Mouse (Mus musculus) forebrain, embryonic 12.5 days (tissue): ENCODE measurements at regions not wholly inside any gene's neighbourhood (a gene's known extent, or its start where the extent isn't known, plus 50 kb on each side); places are given as distances from the start of the nearest gene placed in this dataset.
A peak's percentile ranks its signal among the peaks of the same experiment; 100 is the strongest.
"Not testable (repeated sequence)": the region's sequence is repeated elsewhere in the genome, so short reads cannot be mapped to it uniquely, and the experiment has no call there.

ENCODE experiments used
- ATAC-seq: fragments of 200-750 bp; cut with Nextera tagmentation; 2 replicates; pipeline ENCODE4 v1.8.0; 2017; ENCODE audit warnings: moderate TSS enrichment; ENCODE audit not compliant: low FRiP score
- H3K27ac ChIP-seq: fragments of 300-500 bp; sonication (generic); 2 replicates; pipeline ENCODE4 v1.5.1; 2016; ENCODE audit warnings: mild to moderate bottlenecking
- H3K27me3 ChIP-seq: fragments of 300-500 bp; sonication (generic); 2 replicates; pipeline ENCODE4 v1.6.1; 2016; ENCODE audit warnings: mild to moderate bottlenecking
- H3K36me3 ChIP-seq: fragments of 300-500 bp; sonication (generic); replicated peaks from 2 replicates; pipeline ENCODE4 v1.6.1; 2016; ENCODE audit warnings: mild to moderate bottlenecking
- H3K4me1 ChIP-seq: fragments of 300-500 bp; sonication (generic); 2 replicates; pipeline ENCODE4 v1.6.1; 2016
- H3K4me2 ChIP-seq: fragments of 300-500 bp; sonication (generic); 2 replicates; pipeline ENCODE4 v1.6.1; 2016; ENCODE audit warnings: mild to moderate bottlenecking, moderate library complexity
- H3K4me3 ChIP-seq: fragments of 300-500 bp; sonication (generic); replicated peaks from 2 replicates; pipeline ENCODE4 v1.5.1; 2016; ENCODE audit warnings: mild to moderate bottlenecking
- H3K9ac ChIP-seq: fragments of 300-500 bp; sonication (generic); 2 replicates; pipeline ENCODE4 v1.6.1; 2016; ENCODE audit warnings: mild to moderate bottlenecking
- H3K9me3 ChIP-seq: fragments of 300-500 bp; sonication (generic); 2 replicates; pipeline ENCODE4 v1.6.1; 2016
- WGBS: fragments of 180-500 bp; shearing (Covaris S2); methylation state at CpG from one replicate; pipeline ENCODE4 v1.1.7; 2016; 5-methylcytosine and 5-hydroxymethylcytosine counted together

- no peaks in the 10 kb centered on the region for H3K27me3 ChIP-seq
- ATAC-seq = no peak
- H3K9me3 ChIP-seq = no peaks in the 10 kb centered on the region
- peaks cover 9% of the 10 kb centered on the region; the same call in 1 of the 2 replicates for H3K4me1 ChIP-seq
- no peaks in the 10 kb centered on the region for H3K36me3 ChIP-seq
- 93% methylated on average over 9 of the region's 9 CpGs for WGBS
- H3K27ac ChIP-seq = no peak overlapping the region
- H3K4me2 ChIP-seq = no peak overlapping the region
- no peak overlapping the region for H3K9ac ChIP-seq
- no peak overlapping the region for H3K4me3 ChIP-seq
Observed at GRCm38 (mm10) chr6:37618990-37619389, 89.0 kb downstream of the Akr1d1 start.

DNA sequence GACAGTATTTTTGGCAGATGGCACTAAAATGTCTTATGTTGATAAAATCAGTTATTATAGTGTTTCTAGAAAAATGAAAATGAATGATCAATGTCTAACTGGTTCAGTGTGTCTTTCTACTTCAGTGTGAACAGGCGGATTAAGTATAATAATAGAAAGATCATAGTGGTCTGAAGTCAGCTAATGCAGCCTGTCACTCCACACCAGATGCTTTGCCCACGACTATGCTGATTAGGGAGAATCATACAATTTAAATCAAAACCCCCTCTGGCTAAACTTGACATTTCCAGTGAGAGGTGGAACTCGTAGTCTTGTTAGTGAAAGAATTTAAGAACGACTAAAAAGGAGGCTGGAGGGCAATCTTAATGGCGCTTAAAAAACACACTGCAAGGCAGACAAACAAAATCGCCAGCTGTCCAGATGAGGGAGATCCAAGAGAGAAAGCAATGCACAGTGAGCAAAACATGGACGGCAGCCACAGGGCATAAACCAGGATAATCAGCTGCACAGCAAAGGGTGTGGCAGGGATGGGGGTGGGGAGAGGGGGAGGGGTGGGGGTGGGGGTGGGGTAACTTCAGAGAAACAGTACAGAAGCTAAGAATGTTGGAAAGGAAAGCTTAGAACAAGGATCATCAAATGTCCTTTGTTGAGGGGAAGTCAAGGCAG lies 91.5 kb downstream of the Akr1d1 start:
- H3K9ac ChIP-seq = no peak overlapping the region
- no peaks in the 10 kb centered on the region for H3K36me3 ChIP-seq
- peaks cover 9% of the 10 kb centered on the region; the same call in 1 of the 2 replicates for H3K4me1 ChIP-seq
- no peak overlapping the region for H3K4me3 ChIP-seq
- H3K27me3 ChIP-seq = no peaks in the 10 kb centered on the region
- 44% methylated on average over 7 of the region's 7 CpGs for WGBS
- H3K4me2 ChIP-seq = no peak overlapping the region
- ATAC-seq = no peak
- no peaks in the 10 kb centered on the region for H3K9me3 ChIP-seq
- no peak overlapping the region for H3K27ac ChIP-seq

DNA sequence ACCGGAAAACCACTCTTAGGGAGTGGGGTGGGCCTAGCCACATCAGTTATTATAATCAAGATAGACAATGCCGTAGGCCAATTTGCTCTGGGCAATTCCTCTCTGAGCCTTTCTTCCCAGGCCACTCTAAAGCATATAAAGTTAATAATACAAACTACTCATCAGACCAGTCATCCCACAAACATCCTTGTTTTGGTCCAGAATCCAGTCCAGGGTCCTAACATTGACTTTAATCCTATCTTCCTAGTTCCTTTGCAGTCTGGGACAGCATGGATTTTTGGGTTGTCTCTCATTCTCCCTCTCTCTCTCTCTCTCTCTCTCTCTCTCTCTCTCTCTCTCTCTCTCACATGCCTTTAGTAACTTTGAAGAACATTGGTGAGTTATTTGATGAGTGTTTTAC lies 92.3 kb downstream of the Akr1d1 start:
- Histone ChIP-seq H3K9ac (no peak overlapping the region), H3K27ac (no peak overlapping the region), H3K4me2 (no peak overlapping the region), H3K9me3 (no peaks in the 10 kb centered on the region), H3K27me3 (no peaks in the 10 kb centered on the region), H3K4me1 (peaks cover 9% of the 10 kb centered on the region; the same call in 1 of the 2 replicates), H3K4me3 (no peak overlapping the region), H3K36me3 (no peaks in the 10 kb centered on the region)
- 91% methylated on average over 2 of the region's 2 CpGs for WGBS
- no peak for ATAC-seq

GRCm38 (mm10) chr6:37627206-37627605 lies 97.2 kb downstream of the Akr1d1 start:
- WGBS = 88% methylated on average over 5 of the region's 5 CpGs
- Histone ChIP-seq H3K4me2 (no peak overlapping the region), H3K9ac (no peak overlapping the region), H3K27ac (no peak overlapping the region), H3K9me3 (no peaks in the 10 kb centered on the region), H3K36me3 (no peaks in the 10 kb centered on the region), H3K27me3 (no peaks in the 10 kb centered on the region), H3K4me3 (no peak overlapping the region), H3K4me1 (no peaks in the 10 kb centered on the region)
- no peak for ATAC-seq

GRCm38 (mm10) chr6:37633948-37634347 lies 104.0 kb downstream of the Akr1d1 start:
- H3K9ac ChIP-seq = no peak overlapping the region
- no peaks in the 10 kb centered on the region for H3K36me3 ChIP-seq
- no peaks in the 10 kb centered on the region for H3K27me3 ChIP-seq
- WGBS = 90% methylated on average over 1 of the region's 1 CpGs
- H3K4me3 ChIP-seq = no peak overlapping the region
- H3K27ac ChIP-seq = no peak overlapping the region
- no peaks in the 10 kb centered on the region for H3K9me3 ChIP-seq
- no peaks in the 10 kb centered on the region for H3K4me1 ChIP-seq
- no peak overlapping the region for H3K4me2 ChIP-seq
- no peak for ATAC-seq

GRCm38 (mm10) chr6:37642066-37642465 lies 112.1 kb downstream of the Akr1d1 start:
- WGBS = 34% methylated on average over 4 of the region's 4 CpGs
- Histone ChIP-seq H3K36me3 (no peaks in the 10 kb centered on the region), H3K27me3 (no peaks in the 10 kb centered on the region), H3K9me3 (no peaks in the 10 kb centered on the region), H3K9ac (no peak overlapping the region), H3K27ac (no peak overlapping the region), H3K4me2 (no peak overlapping the region), H3K4me3 (no peak overlapping the region), H3K4me1 (peaks cover 19% of the 10 kb centered on the region)
- ATAC-seq = no peak

- ATAC-seq = peak; percentile 93
- Histone ChIP-seq H3K4me3 (peak overlapping the region; percentile 16; the same call in 1 of the 2 replicates), H3K9me3 (no peaks in the 10 kb centered on the region), H3K27ac (peak overlapping the region; percentile 77), H3K9ac (no peak overlapping the region), H3K4me1 (peaks cover 19% of the 10 kb centered on the region), H3K27me3 (no peaks in the 10 kb centered on the region), H3K4me2 (peak overlapping the region; percentile 45), H3K36me3 (no peaks in the 10 kb centered on the region)
- 26% methylated on average over 8 of the region's 8 CpGs for WGBS
Observed at GRCm38 (mm10) chr6:37642701-37643121, 112.7 kb downstream of the Akr1d1 start.

DNA sequence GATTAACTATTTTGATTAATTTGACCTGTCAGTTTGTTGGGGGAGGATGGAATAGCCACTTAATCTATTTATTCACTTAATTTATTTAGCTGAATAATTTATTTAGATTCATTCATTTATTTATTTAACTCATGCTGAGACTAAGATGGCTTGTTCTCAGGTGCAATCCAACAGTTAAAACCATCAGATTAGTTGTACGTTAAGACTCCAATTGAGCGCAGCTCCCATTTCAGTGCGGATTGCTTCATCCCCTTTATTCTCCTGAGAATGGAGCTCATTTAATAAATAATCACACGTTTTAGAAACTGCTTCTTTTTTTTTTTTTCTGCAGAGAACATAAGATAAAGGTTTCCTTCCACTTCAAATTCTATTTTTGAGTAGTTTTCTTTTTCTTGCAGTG lies 113.2 kb downstream of the Akr1d1 start:
- WGBS = 25% methylated on average over 4 of the region's 4 CpGs
- Histone ChIP-seq H3K36me3 (no peaks in the 10 kb centered on the region), H3K9me3 (no peaks in the 10 kb centered on the region), H3K27ac (peak overlapping the region; percentile 77; the same call in 1 of the 2 replicates), H3K27me3 (no peaks in the 10 kb centered on the region), H3K4me3 (no peak overlapping the region), H3K4me1 (peaks cover 19% of the 10 kb centered on the region), H3K4me2 (peak overlapping the region; percentile 45; the same call in 1 of the 2 replicates), H3K9ac (no peak overlapping the region)
- ATAC-seq = peak; percentile 52

GRCm38 (mm10) chr6:37643718-37644117 lies 113.7 kb downstream of the Akr1d1 start:
- Histone ChIP-seq H3K27ac (peak overlapping the region; percentile 70), H3K9me3 (no peaks in the 10 kb centered on the region), H3K27me3 (no peaks in the 10 kb centered on the region), H3K36me3 (no peaks in the 10 kb centered on the region), H3K4me2 (no peak overlapping the region), H3K4me3 (no peak overlapping the region), H3K9ac (no peak overlapping the region), H3K4me1 (peaks cover 19% of the 10 kb centered on the region)
- ATAC-seq = peak; percentile 39; the same call in 1 of the 2 replicates
- WGBS = 61% methylated on average over 2 of the region's 2 CpGs

- H3K4me3 ChIP-seq = no peak overlapping the region
- no peak overlapping the region for H3K4me2 ChIP-seq
- no peak for ATAC-seq
- no peaks in the 10 kb centered on the region for H3K9me3 ChIP-seq
- no peaks in the 10 kb centered on the region for H3K27me3 ChIP-seq
- no peaks in the 10 kb centered on the region for H3K36me3 ChIP-seq
- H3K9ac ChIP-seq = no peak overlapping the region
- 88% methylated on average over 14 of the region's 14 CpGs for WGBS
- no peak overlapping the region for H3K27ac ChIP-seq
- H3K4me1 ChIP-seq = peaks cover 19% of the 10 kb centered on the region
Observed at GRCm38 (mm10) chr6:37645551-37645950, 115.6 kb downstream of the Akr1d1 start.

- not testable (repeated sequence) for ATAC-seq, H3K4me2 ChIP-seq, H3K27ac ChIP-seq, H3K9ac ChIP-seq, H3K4me3 ChIP-seq, H3K4me1 ChIP-seq, H3K36me3 ChIP-seq, H3K27me3 ChIP-seq, H3K9me3 ChIP-seq
- 91% methylated on average over 3 of the region's 3 CpGs for WGBS
Observed at GRCm38 (mm10) chr6:37657300-37657699, 127.3 kb downstream of the Akr1d1 start.

DNA sequence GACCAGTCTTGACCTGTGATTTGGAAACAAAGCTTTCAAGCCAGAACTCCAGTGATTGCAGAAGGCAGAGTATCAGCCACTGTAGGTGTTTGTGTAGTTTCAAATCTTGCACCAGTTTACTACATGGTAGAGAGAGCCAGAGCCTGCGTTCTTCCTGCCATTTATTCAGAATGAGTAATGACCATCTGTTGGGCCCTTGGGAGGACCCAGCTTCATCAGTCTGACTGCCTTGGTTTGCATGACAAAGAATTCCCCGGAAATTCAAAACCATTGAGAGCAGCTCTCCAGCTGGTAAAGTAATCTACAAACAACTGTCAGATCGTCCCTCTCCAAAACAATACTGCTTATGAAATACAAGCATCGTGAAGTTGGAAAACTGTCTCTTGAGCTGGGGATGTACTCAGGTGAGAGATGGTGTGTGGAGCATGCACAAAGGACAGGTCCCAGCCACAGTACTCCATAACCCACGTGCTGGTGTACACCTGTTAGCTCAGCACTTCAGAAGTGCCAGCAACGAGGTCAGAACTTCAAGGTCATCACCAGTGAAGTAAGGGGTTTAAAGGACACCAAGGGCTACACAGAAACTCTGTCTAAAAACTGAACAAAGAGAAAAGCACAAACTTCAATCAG lies 128.2 kb downstream of the Akr1d1 start:
- Histone ChIP-seq H3K27ac (no peak overlapping the region), H3K9me3 (no peaks in the 10 kb centered on the region), H3K36me3 (no peaks in the 10 kb centered on the region), H3K4me2 (no peak overlapping the region), H3K4me1 (peaks cover 8% of the 10 kb centered on the region), H3K9ac (no peak overlapping the region), H3K27me3 (no peaks in the 10 kb centered on the region), H3K4me3 (no peak overlapping the region)
- WGBS = 35% methylated on average over 6 of the region's 6 CpGs
- 0 out of 2 replicates have a peak, but pooled peaks have one; percentile 46 for ATAC-seq

GRCm38 (mm10) chr6:37662747-37663146 lies 132.8 kb downstream of the Akr1d1 start:
- Histone ChIP-seq H3K9ac (no peak overlapping the region), H3K9me3 (no peaks in the 10 kb centered on the region), H3K4me1 (peaks cover 7% of the 10 kb centered on the region), H3K4me3 (no peak overlapping the region), H3K4me2 (no peak overlapping the region), H3K36me3 (no peaks in the 10 kb centered on the region), H3K27ac (no peak overlapping the region), H3K27me3 (no peaks in the 10 kb centered on the region)
- no peak for ATAC-seq
- WGBS = 86% methylated on average over 2 of the region's 2 CpGs
